Mouse (Mus musculus) megakaryocyte-erythroid progenitor cell, adult 5-6 weeks (primary cell): ENCODE results near the gene Crxos. TPM values are rescaled to one million over a fixed set of nuclear protein-coding genes. Genes with fewer than 3 reads are reported as not detected.

ENCODE experiments used
- total RNA-seq, 2 experiments: library from RNA; stranded (forward) in 1 of 2; stranded (reverse) in 1 of 2; fragments of 200-1000, 215-1000 nt in 1 of 2; fragments of >200 nt in 1 of 2; fragmentation: Nextera tagmentation in 1 of 2; gene quantifications; 2 replicates each; pipeline ENCODE4 v1.2.3; 2014 to 2017

Gene Crxos
- total RNA-seq, 2 experiments from 2014 or later, result not detected

Other genes with a start within 250 kb of the Crxos start
- gene Obox3, start 242.7 kb upstream of the Crxos start, total RNA-seq (2014; fragmentation: Nextera tagmentation), result not detected in 2 replicates
- gene Obox3, start 242.7 kb upstream of the Crxos start, total RNA-seq (2017), result not detected in 2 replicates
- gene Obox5, start 132.5 kb upstream of the Crxos start, total RNA-seq (2014; fragmentation: Nextera tagmentation), result not detected in 2 replicates
- gene Obox5, start 132.5 kb upstream of the Crxos start, total RNA-seq (2017), result not detected in 2 replicates
- gene Obox6, start 42.9 kb upstream of the Crxos start, total RNA-seq (2014; fragmentation: Nextera tagmentation), result not detected in 2 replicates
- not detected in 2 replicates for gene Obox6, start 42.9 kb upstream of the Crxos start, total RNA-seq (2017)
- not detected in 2 replicates for gene Crx, start 2.6 kb upstream of the Crxos start, total RNA-seq (2014; fragmentation: Nextera tagmentation)
- gene Crx, start 2.6 kb upstream of the Crxos start, total RNA-seq (2017), result not detected in 2 replicates
- 280 and 304 TPM in 2 replicates for gene Selenow, start 39.8 kb downstream of the Crxos start, total RNA-seq (2014; fragmentation: Nextera tagmentation)
- gene Selenow, start 39.8 kb downstream of the Crxos start, total RNA-seq (2017), result 47.7 and 76.3 TPM in 2 replicates
- gene Nop53, start 63.5 kb downstream of the Crxos start, total RNA-seq (2014; fragmentation: Nextera tagmentation), result 117 and 138 TPM in 2 replicates
- 260 and 313 TPM in 2 replicates for gene Nop53, start 63.5 kb downstream of the Crxos start, total RNA-seq (2017)
- 2.7 and 3.3 TPM in 2 replicates for gene Ehd2, start 85.0 kb downstream of the Crxos start, total RNA-seq (2014; fragmentation: Nextera tagmentation)
- gene Ehd2, start 85.0 kb downstream of the Crxos start, total RNA-seq (2017), result 1.4 and 1.5 TPM in 2 replicates
- 12.6 and 21.3 TPM in 2 replicates for gene Bicra, start 165.3 kb downstream of the Crxos start, total RNA-seq (2014; fragmentation: Nextera tagmentation)
- 0.15 and 1.8 TPM in 2 replicates for gene Bicra, start 165.3 kb downstream of the Crxos start, total RNA-seq (2017)
- gene Zfp541, start 179.2 kb downstream of the Crxos start, total RNA-seq (2014; fragmentation: Nextera tagmentation), result not detected in 2 replicates
- gene Zfp541, start 179.2 kb downstream of the Crxos start, total RNA-seq (2017), result not detected in 2 replicates
- 92.2 and 111 TPM in 2 replicates for gene Napa, start 215.8 kb downstream of the Crxos start, total RNA-seq (2014; fragmentation: Nextera tagmentation)
- 41.1 and 49.5 TPM in 2 replicates for gene Napa, start 215.8 kb downstream of the Crxos start, total RNA-seq (2017)
- 14.3 and 20.7 TPM in 2 replicates for gene Kptn, start 237.3 kb downstream of the Crxos start, total RNA-seq (2014; fragmentation: Nextera tagmentation)
- 5.1 and 10.5 TPM in 2 replicates for gene Kptn, start 237.3 kb downstream of the Crxos start, total RNA-seq (2017)
- gene Slc8a2, start 247.2 kb downstream of the Crxos start, total RNA-seq (2014; fragmentation: Nextera tagmentation), result 0.07 TPM in 1 of 2 replicates, not detected in the other
- not detected in 2 replicates for gene Slc8a2, start 247.2 kb downstream of the Crxos start, total RNA-seq (2017)